Mouse (Mus musculus): ENCODE results near the gene Ctns.

- TF ChIP-seq CTCF (IDR thresholded peaks at IDR 0.05; ENCODE audit: low read depth, low read length) (no peak), EP300 (IDR thresholded peaks at IDR 0.05; ENCODE audit: insufficient read depth, low read depth, low read length) (no peak), POLR2A (IDR thresholded peaks at IDR 0.05; ENCODE audit: insufficient read depth, low read length) (no peak)
These were observed 35.1 kb upstream of the Ctns start, which contains the start of gene Trpv1 for GRCm38 (mm10) chr11:73233992-73234391.
